Mouse (Mus musculus) forelimb bud, embryonic 11.5 days (tissue): ENCODE measurements around the gene Rab5a.

Experiments
- DNase-seq: peaks from one replicate; pipeline ENCODE4 v3.0.0-alpha.2; 2012; ENCODE audit warnings: low read depth, low spot score

Gene Rab5a

DNA sequence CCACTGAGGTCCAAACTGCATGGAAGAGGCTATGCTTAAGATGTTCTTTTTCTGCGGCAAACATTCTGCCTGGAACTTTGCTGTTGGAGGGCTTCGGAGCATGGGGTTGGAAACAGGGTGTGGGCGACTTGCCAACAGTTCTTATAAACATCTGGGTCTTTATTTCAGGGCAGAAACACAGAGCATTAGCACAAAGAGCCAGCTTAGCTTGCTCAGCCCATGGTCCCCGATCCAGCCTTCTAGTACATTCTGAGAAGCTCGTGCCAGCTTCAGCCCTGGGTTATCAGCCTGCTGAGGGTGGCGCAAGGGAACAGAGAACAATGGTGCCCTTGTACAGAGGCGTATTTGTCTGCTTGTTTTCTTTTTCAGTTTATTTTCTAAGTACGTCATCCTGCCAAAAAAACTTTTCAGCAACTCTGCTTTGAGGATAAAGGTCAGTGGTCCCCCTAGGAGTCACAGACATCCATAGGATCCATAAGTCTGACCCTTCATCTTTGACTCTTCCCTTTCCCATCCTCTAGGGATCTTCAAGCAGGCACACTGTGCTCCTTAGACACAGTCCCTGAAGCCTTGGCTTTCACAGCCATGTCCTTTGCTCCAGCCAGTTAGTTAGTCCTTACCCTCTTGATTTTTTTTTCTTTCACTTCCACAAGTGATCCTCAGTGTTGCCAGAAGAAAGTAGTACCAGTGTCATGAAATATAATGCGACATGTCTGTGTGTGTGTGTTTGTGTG is 64.7 kb downstream of the Rab5a start:
- no peak for DNase-seq

GRCm38 (mm10) chr17:53551306-53552299 is 72.6 kb downstream of the Rab5a start:
- DNase-seq, result no peak

DNA sequence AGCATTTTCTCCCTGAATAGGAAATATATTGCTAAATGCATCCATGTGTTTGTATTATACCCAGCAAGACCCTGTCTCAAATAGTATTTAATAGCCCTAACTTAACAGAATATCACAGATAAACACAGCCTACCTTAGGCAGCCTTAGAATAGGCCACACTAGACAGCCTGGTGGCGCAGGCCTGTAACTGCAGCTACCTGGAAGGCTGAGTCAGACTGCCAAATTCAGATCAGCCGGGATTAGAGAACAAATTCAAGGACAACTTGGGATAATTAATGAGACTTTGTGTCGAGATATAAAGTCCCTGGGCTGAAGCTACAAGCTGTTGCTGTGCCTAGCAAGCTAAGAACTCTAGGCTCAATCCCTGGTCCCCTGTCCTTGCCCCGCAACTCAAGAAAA is 75.1 kb downstream of the Rab5a start:
- DNase-seq, result no peak

GRCm38 (mm10) chr17:53554813-53555212 is 75.8 kb downstream of the Rab5a start:
- no peak for DNase-seq
